Mouse (Mus musculus) kidney, postnatal 0 days (tissue): ENCODE measurements at regions not wholly inside any gene's neighbourhood (a gene's known extent, or its start where the extent isn't known, plus 50 kb on each side); places are given as distances from the start of the nearest gene placed in this dataset.
A peak's percentile ranks its signal among the peaks of the same experiment; 100 is the strongest.
"Not testable (repeated sequence)": the region's sequence is repeated elsewhere in the genome, so short reads cannot be mapped to it uniquely, and the experiment has no call there.

Experiments
- ATAC-seq: fragments of 200-750 bp; cut with Nextera tagmentation; replicated peaks from 2 replicates; pipeline ENCODE4 v1.8.0; 2017; ENCODE audit warnings: low read depth, moderate number of reproducible peaks, moderate TSS enrichment, moderate library complexity; ENCODE audit not compliant: low FRiP score
- DNase-seq: peaks from one replicate; pipeline ENCODE4 v3.0.0-alpha.2; 2016; ENCODE audit warnings: low spot score
- H3K27ac ChIP-seq: fragments of 300-500 bp; sonication (generic); 2 replicates; pipeline ENCODE4 v1.5.1; 2014; ENCODE audit warnings: mild to moderate bottlenecking
- H3K27me3 ChIP-seq: fragments of 300-500 bp; sonication (generic); 2 replicates; pipeline ENCODE4 v1.6.1; 2014; ENCODE audit warnings: low read length, mixed read lengths; ENCODE audit not compliant: insufficient read depth
- H3K36me3 ChIP-seq: fragments of 300-500 bp; sonication (generic); 2 replicates; pipeline ENCODE4 v1.6.1; 2014; ENCODE audit warnings: low read length, mixed read lengths; ENCODE audit not compliant: insufficient read depth
- H3K4me1 ChIP-seq: fragments of 300-500 bp; sonication (generic); replicated peaks from 2 replicates; pipeline ENCODE4 v1.6.1; 2014; ENCODE audit warnings: antibody characterized with exemption, low read length, mixed read lengths; ENCODE audit not compliant: insufficient read depth
- H3K4me2 ChIP-seq: fragments of 300-500 bp; sonication (generic); 2 replicates; pipeline ENCODE4 v1.6.1; 2014; ENCODE audit warnings: mild to moderate bottlenecking, low read length, moderate library complexity, mixed read lengths
- H3K4me3 ChIP-seq: fragments of 300-500 bp; sonication (generic); replicated peaks from 2 replicates; pipeline ENCODE4 v1.5.1; 2014; ENCODE audit warnings: low read depth, low read length
- H3K9ac ChIP-seq: fragments of 300-500 bp; sonication (generic); 2 replicates; pipeline ENCODE4 v1.6.1; 2014; ENCODE audit warnings: low read depth, low read length
- H3K9me3 ChIP-seq: fragments of 300-500 bp; sonication (generic); replicated peaks from 2 replicates; pipeline ENCODE4 v1.6.1; 2016; ENCODE audit warnings: low read length, inconsistent platforms, mixed read lengths
- CTCF ChIP-seq: IDR thresholded peaks from 2 replicates; pipeline ENCODE4 v1.5.1; 2016; ENCODE audit warnings: antibody characterized with exemption, low read depth, mild to moderate bottlenecking, moderate library complexity
- WGBS: fragments of 180-500 bp; shearing (Covaris S2); extraction: QIAGEN DNeasy Blood & Tissue Kit; methylation state at CpG from one replicate; pipeline ENCODE4 v1.1.7; 2014; 5-methylcytosine and 5-hydroxymethylcytosine counted together

DNA sequence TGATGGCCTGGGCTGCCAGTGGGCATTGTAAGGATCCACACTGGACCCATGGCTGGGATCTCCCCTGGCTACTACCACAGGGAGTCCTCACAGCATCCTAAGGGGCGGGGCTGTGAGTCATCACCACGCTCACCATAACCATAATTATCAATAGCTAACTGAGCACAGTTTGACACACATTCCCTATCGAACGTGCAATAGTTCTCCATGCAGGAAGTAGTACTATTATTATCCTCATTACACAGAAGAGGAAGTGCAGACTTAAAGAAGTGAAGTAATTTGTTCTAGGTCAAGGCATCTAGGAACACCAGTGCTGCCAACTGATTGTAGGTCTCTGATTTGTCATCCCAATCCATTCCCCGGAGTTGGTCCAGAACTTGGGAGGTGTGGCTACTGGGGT lies 84.1 kb upstream of the Trim2 start:
- ATAC-seq, result no peak
- Histone ChIP-seq H3K27ac (no peak overlapping the region), H3K4me2 (no peak overlapping the region), H3K4me3 (no peak overlapping the region), H3K9ac (no peak overlapping the region), H3K36me3 (no peaks in the 10 kb centered on the region), H3K9me3 (no peaks in the 10 kb centered on the region), H3K27me3 (no peaks in the 10 kb centered on the region), H3K4me1 (no peaks in the 10 kb centered on the region)
- no peak for TF ChIP-seq CTCF
- no peak for DNase-seq
- 86% methylated on average over 5 of the region's 5 CpGs for WGBS

DNA sequence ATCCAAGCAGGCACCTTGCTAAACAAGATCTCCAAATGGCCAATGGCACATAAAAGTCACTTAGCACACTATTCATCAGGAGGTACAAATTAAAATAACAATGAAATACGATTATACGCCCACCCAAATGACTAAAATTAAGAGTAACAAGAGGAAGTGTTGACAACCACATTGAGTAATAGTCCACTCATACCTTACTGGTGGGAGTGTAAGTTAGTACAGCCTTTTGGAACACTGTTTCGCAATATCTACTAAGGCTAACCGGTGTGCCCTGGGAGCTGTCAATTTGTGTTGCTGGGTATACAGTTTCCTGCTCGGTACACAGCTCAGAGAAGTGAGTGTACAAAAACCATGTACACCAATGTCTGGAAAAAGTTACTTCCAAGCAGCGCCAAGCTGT lies 81.8 kb upstream of the Trim2 start:
- TF ChIP-seq CTCF, result no peak
- 69% methylated on average over 6 of the region's 6 CpGs for WGBS
- DNase-seq, result no peak
- Histone ChIP-seq H3K4me2 (no peak overlapping the region), H3K9ac (no peak overlapping the region), H3K36me3 (no peaks in the 10 kb centered on the region), H3K4me3 (no peak overlapping the region), H3K4me1 (no peaks in the 10 kb centered on the region), H3K27ac (no peak overlapping the region), H3K9me3 (no peaks in the 10 kb centered on the region), H3K27me3 (no peaks in the 10 kb centered on the region)
- ATAC-seq, result no peak

DNA sequence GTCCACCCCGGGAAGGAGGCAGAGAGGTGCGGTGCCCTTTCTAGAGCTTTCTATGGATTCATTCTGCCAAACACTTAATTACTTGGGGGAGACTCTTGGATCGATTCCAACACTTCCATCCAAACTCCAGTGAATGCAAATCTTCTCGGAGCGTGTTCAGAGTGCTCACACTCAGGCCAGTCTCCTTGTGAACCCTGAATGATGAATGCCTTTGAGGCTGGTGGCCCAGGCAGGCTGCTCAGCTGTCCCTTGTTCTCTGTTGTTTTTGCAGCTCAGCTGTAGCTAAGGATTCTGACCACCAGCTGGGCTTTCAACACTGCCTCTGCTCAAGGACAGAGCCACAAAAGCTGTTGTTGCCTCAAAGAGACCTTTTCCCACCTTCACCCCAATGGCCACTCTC lies 79.0 kb upstream of the Trim2 start:
- H3K27me3 ChIP-seq, result no peaks in the 10 kb centered on the region
- H3K4me1 ChIP-seq, result no peaks in the 10 kb centered on the region
- no peak overlapping the region for H3K9ac ChIP-seq
- DNase-seq, result peak; percentile 22
- no peak for TF ChIP-seq CTCF
- no peaks in the 10 kb centered on the region for H3K36me3 ChIP-seq
- H3K27ac ChIP-seq, result no peak overlapping the region
- no peak for ATAC-seq
- no peak overlapping the region for H3K4me3 ChIP-seq
- 52% methylated on average over 5 of the region's 5 CpGs for WGBS
- H3K4me2 ChIP-seq, result no peak overlapping the region
- H3K9me3 ChIP-seq, result no peaks in the 10 kb centered on the region

DNA sequence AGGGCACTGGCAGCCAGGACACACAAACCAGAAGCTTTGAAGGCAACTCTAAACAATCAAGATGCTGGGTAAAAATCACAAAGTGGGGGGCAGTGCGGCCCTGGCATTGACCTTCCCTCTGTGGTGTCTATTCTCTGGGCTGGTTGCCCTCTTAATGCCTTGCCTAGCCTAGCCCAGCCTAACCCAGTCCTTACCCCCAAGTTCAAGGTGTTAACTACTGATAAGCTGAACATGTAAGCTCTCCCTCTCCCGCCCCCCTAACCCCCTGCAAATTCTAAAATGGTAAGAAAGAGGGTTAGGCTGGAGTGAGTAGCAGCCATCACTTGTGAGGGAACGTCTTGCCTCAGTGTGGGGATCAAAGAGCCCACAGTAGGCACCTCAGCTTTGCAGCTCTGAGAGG lies 76.9 kb upstream of the Trim2 start:
- no peak overlapping the region for H3K27ac ChIP-seq
- H3K4me3 ChIP-seq, result no peak overlapping the region
- no peak for TF ChIP-seq CTCF
- no peaks in the 10 kb centered on the region for H3K36me3 ChIP-seq
- no peaks in the 10 kb centered on the region for H3K4me1 ChIP-seq
- H3K9ac ChIP-seq, result no peak overlapping the region
- no peak for ATAC-seq
- no peaks in the 10 kb centered on the region for H3K9me3 ChIP-seq
- H3K4me2 ChIP-seq, result no peak overlapping the region
- WGBS, result 81% methylated on average over 3 of the region's 3 CpGs
- DNase-seq, result no peak
- H3K27me3 ChIP-seq, result no peaks in the 10 kb centered on the region

DNA sequence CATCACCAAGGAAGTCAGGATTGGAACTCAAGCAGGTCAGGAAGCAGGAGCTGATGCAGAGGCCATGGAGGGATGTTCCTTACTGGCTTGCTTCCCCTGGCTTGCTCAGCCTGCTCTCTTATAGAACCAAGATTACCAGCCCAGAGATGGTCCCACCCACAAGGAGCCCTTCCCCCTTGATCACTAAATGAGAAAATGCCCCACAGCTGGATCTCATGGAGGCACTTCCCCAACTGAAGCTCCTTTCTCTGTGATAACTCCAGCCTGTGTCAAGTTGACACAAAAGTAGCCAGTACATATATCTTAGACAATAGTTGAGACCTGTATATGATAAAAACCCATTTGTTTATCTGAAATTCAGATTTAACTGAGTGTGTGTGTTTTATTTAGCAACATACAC lies 76.4 kb upstream of the Trim2 start:
- H3K4me3 ChIP-seq, H3K9ac ChIP-seq, H3K27me3 ChIP-seq, ATAC-seq, H3K4me2 ChIP-seq, H3K4me1 ChIP-seq, DNase-seq, H3K27ac ChIP-seq, H3K9me3 ChIP-seq, H3K36me3 ChIP-seq: not testable (repeated sequence)

DNA sequence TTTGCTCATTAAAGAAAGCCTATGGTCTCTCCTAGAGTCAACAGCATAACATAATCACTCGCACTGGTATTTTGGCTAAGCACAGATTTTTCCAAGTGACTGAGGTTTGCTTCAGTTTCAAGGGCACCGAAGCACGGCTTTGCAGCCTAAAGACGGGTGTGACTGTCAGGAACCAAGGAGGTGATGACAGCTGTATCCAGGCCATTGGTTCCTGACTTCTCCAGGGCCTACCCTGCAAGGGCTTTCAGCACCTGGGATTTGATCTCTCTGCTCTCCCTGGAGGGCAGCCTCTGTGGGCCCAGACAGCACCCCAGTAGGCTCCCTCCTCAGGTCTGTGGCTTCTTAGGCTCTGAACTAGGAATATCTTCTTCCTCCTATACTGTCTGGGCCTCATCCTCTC lies 75.3 kb upstream of the Trim2 start:
- Histone ChIP-seq H3K27ac (no peak overlapping the region), H3K4me3 (no peak overlapping the region), H3K4me1 (no peaks in the 10 kb centered on the region), H3K4me2 (no peak overlapping the region), H3K9me3 (no peaks in the 10 kb centered on the region), H3K27me3 (no peaks in the 10 kb centered on the region), H3K36me3 (no peaks in the 10 kb centered on the region), H3K9ac (no peak overlapping the region)
- no peak for ATAC-seq
- DNase-seq, result no peak
- 60% methylated on average over 4 of the region's 4 CpGs for WGBS
- no peak for TF ChIP-seq CTCF

DNA sequence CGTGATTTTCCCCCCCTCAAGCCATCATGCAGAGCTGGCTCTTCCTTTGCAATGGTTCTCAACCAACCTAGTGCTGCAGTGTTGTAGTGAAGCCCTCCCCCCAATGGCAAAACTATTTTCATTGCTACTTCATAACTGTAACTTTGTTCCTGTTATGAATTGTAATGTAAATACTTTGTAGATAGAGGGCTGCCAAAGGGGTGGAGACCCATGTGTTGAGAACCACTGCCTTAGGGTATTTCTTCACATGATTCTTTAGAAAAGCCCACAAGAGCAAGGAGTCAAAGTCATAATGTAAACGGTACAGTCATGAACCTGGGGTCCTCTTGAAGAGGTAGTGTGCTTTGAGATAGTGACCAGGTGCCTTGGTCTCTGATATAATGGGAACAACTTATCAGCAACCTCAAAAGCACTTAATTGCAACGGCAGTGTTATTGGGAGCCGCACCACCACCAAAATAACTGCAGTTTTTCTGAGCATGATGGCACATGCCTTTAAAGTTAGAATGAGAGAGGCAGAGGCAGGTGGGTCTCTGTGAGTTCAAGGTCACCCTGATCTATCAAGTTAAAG lies 72.4 kb upstream of the Trim2 start:
- ATAC-seq, result no peak
- H3K27ac ChIP-seq, result no peak overlapping the region
- H3K9me3 ChIP-seq, result no peaks in the 10 kb centered on the region
- no peak for TF ChIP-seq CTCF
- no peak overlapping the region for H3K9ac ChIP-seq
- DNase-seq, result no peak
- no peaks in the 10 kb centered on the region for H3K4me1 ChIP-seq
- H3K27me3 ChIP-seq, result no peaks in the 10 kb centered on the region
- no peak overlapping the region for H3K4me2 ChIP-seq
- no peaks in the 10 kb centered on the region for H3K36me3 ChIP-seq
- 78% methylated on average over 4 of the region's 4 CpGs for WGBS
- H3K4me3 ChIP-seq, result no peak overlapping the region
